Mouse (Mus musculus) gastrocnemius, postnatal 25 days (tissue): ENCODE results near the gene Dytn. TPM values are rescaled to one million over a fixed set of nuclear protein-coding genes. Genes with fewer than 3 reads are reported as not detected.

ENCODE experiments used
- DNase-seq: peaks from one replicate; pipeline ENCODE4 v3.0.0; 2022
- total RNA-seq, 2 experiments: library from RNA; stranded (reverse); gene quantifications; 1 replicate in 1 of 2; 2 replicates in 1 of 2; pipeline ENCODE4 v1.2.3; 2021

Gene Dytn
- total RNA-seq, 2 experiments from 2014 or later, result not detected

GRCm38 (mm10) chr1:63576803-63577202 is 109.9 kb downstream of the Dytn start:
- DNase-seq, result no peak

DNA sequence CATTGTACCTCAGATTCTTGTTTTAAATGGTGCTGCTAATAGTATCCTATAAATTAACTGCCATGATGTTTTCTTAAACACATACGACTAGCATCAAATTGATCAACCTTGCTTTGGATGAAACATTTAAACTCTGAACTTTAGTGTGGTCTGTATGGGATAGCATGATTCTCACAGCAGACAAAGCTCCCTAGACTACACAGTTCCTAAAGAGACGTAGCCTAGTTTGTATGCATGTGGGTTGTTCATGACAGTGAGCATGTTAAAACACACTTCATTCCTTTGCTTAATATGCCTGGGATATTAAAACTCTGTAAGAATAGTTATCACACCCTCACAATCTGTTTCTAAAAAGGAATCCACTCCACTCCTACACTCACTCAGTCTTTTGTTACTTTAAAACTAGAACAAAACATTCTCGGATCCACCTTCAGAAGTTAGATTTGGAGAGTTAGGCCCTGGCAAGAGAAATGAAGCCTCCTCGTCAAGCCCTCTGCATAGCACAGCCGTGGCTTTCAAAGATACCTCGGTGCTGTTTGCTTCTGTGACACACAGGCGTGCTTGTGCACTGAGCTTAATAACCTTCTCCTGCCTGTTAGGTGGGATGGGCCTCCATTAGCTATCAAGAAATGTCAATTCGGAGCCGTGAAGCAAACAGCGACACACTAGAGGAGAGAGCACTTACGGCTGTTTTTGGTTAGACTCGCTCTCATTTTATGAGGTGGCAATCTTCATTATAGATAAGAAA is 112.7 kb downstream of the Dytn start:
- DNase-seq, result no peak

- no peak for DNase-seq
Observed at GRCm38 (mm10) chr1:63573432-63573831, 113.3 kb downstream of the Dytn start.

Other genes with a start within 250 kb of the Dytn start
- gene Adam23, start 241.0 kb downstream of the Dytn start, total RNA-seq, result 1 to 10 TPM; 1.3 to 2.3 TPM
- not detected for gene Gm39653, start 71.0 kb downstream of the Dytn start, total RNA-seq
- gene Mdh1b, start 43.4 kb upstream of the Dytn start, total RNA-seq, result not detected
- gene Fastkd2, start 43.7 kb upstream of the Dytn start, total RNA-seq, result 10 to 100 TPM; 20.8 TPM
- gene 4933402D24Rik, start 82.3 kb upstream of the Dytn start, total RNA-seq, result not detected